Mouse (Mus musculus): ENCODE results near the gene Wrap53. TPM values are rescaled to one million over a fixed set of nuclear protein-coding genes. Genes with fewer than 3 reads are reported as not detected.

The Wrap53 gene
- polyA plus RNA-seq, 1 experiment from 2014 or later: 22.5 TPM

DNA sequence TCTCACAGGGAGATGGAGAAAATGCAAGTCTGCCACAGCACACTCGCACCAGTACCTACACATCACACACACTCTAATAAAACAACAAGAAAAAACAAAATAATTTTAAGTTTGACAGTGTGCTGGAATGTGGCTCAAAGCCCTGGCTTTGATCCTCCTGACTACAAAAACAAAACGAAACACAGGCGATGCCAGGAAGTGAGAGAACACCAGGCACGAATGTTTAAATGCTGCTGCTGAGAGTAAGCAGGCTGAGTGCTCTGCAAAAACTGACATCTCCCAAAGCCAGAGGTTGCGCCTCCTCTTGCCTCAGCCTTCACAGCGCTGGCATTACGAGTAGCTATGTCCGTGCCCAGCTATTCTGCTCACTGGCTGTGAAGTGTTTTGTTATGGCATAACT, 14.9 kb downstream of the Wrap53 start:
- no peak overlapping the region for H3K9ac ChIP-seq (replicated peaks; ENCODE audit: low read length)
- WGBS: 91% methylated on average over 8 of the region's 8 CpGs
- ATAC-seq (ENCODE audit: low FRiP score, low TSS enrichment): no peak
- peaks cover 17% of the 10 kb centered on the region for H3K4me1 ChIP-seq (ENCODE audit: control insufficient read depth, insufficient read depth, low read length)
- peaks cover 41% of the 10 kb centered on the region for H3K36me3 ChIP-seq (ENCODE audit: control insufficient read depth, insufficient read depth, low read length)
- DNase-seq: no peak
- H3K27me3 ChIP-seq (ENCODE audit: control insufficient read depth, insufficient read depth, low read length): no peaks in the 10 kb centered on the region
- no peaks in the 10 kb centered on the region for H3K9me3 ChIP-seq (ENCODE audit: control insufficient read depth, low read length)
- no peak overlapping the region for H3K27ac ChIP-seq (replicated peaks; ENCODE audit: low read depth, low read length)
- H3K4me3 ChIP-seq (replicated peaks; ENCODE audit: low read depth, low read length): no peak overlapping the region
- H3K4me2 ChIP-seq (ENCODE audit: low read length): no peak overlapping the region

DNA sequence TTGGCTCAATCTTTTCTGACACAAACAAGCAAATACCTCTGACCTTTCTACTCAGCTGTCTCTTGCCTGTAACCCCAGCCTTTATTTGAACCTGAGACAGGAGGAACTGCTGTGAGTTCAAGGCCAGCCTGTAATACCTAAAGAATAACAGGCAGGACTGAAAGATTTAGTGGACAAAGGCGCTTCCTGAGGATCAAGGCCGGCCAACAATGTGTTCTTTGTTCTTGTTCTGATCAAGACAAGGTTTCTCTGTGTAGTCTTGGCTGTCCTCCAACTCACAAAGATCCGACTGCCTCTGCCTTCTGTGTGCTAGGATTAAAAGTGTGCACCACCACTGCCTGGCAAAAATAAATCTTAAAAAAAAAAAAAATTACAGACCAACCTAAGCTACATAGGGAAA, 15.7 kb downstream of the Wrap53 start:
- 44% methylated on average over 3 of the region's 3 CpGs for WGBS
- no peaks in the 10 kb centered on the region for H3K9me3 ChIP-seq (ENCODE audit: control insufficient read depth, low read length)
- no peak overlapping the region for H3K27ac ChIP-seq (replicated peaks; ENCODE audit: low read depth, low read length)
- no peak for ATAC-seq (ENCODE audit: low FRiP score, low TSS enrichment)
- H3K9ac ChIP-seq (replicated peaks; ENCODE audit: low read length): no peak overlapping the region
- H3K27me3 ChIP-seq (ENCODE audit: control insufficient read depth, insufficient read depth, low read length): no peaks in the 10 kb centered on the region
- H3K4me2 ChIP-seq (ENCODE audit: low read length): no peak overlapping the region
- DNase-seq: no peak
- H3K4me1 ChIP-seq (ENCODE audit: control insufficient read depth, insufficient read depth, low read length): peaks cover 18% of the 10 kb centered on the region
- H3K4me3 ChIP-seq (replicated peaks; ENCODE audit: low read depth, low read length): no peak overlapping the region
- H3K36me3 ChIP-seq (ENCODE audit: control insufficient read depth, insufficient read depth, low read length): peaks cover 37% of the 10 kb centered on the region

DNA sequence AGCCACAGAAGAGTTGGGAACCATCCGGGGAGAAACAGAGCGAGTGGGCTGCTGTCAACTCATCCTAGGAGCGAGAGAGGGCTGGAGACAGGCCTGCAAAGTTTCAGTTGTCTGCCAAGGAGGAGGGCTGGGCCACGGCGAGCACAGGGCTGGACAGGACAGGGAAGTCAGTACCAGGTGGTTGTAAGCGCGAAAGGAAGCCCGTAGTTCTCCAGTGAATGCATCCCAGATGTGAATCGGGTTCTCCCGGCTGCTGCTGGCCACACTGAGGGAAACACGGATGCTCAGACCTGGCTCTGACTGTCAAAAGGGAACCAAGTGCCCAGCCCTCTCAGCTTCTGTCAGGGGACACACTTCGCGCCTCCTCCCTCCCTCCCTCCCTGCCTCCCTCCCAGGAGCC, 16.7 kb downstream of the Wrap53 start:
- H3K27ac ChIP-seq (replicated peaks; ENCODE audit: low read depth, low read length): no peak overlapping the region
- no peak for ATAC-seq (ENCODE audit: low FRiP score, low TSS enrichment)
- 93% methylated on average over 13 of the region's 13 CpGs for WGBS
- H3K9ac ChIP-seq (replicated peaks; ENCODE audit: low read length): no peak overlapping the region
- DNase-seq: no peak
- peaks cover 33% of the 10 kb centered on the region for H3K36me3 ChIP-seq (ENCODE audit: control insufficient read depth, insufficient read depth, low read length)
- no peak overlapping the region for H3K4me3 ChIP-seq (replicated peaks; ENCODE audit: low read depth, low read length)
- peaks cover 28% of the 10 kb centered on the region for H3K4me1 ChIP-seq (ENCODE audit: control insufficient read depth, insufficient read depth, low read length)
- H3K9me3 ChIP-seq (ENCODE audit: control insufficient read depth, low read length): no peaks in the 10 kb centered on the region
- no peaks in the 10 kb centered on the region for H3K27me3 ChIP-seq (ENCODE audit: control insufficient read depth, insufficient read depth, low read length)
- no peak overlapping the region for H3K4me2 ChIP-seq (ENCODE audit: low read length)

DNA sequence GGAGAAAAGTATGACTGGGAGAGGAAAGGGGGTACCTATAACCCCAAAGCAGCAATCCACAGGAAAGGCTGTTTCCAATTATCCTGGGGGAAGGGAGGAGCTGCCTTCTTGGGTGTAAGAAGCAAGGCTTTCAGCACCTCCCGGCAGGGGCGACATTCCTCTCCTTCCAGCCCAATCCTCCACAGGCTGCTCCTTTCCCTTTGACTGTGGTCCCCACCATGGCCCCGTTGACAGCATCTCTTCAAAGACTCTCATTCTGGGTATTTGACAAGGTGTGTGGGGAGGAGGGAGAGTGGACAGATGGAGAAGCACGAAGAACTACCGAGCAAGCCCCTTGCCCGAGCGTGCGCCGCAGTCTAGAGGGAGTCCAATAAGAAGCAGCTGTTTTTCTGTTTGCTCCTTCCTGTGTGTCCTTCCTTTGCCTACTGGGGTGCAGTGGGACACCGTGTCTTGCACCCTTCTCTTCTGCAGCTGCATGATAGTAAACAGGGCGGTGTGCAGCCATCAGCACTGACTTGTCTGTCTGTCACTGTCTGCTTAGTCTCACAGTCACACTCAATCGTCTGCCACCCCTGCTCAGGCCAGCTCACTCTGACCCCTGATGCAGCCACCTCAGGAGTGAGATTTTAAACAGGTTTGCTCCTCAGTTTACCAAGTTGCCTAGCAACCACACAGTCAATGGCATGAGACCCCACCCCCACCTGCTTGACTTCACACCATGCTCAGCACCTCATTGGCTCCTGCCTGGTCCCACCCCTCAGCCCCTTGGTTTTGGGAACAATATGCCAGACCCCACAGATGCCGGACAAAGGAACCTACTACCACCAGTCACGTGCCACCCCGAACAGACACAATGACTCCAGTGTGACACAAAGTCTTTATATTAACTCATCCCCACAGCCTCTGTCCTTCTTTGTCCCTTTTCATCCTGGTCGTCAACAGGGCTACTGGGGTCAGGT, 18.9 kb downstream of the Wrap53 start:
- peak overlapping the region; percentile 76 for H3K4me3 ChIP-seq (replicated peaks; ENCODE audit: low read depth, low read length)
- H3K4me1 ChIP-seq (ENCODE audit: control insufficient read depth, insufficient read depth, low read length): peaks cover 50% of the 10 kb centered on the region
- H3K4me2 ChIP-seq (ENCODE audit: low read length): peak overlapping the region; percentile 66
- H3K36me3 ChIP-seq (ENCODE audit: control insufficient read depth, insufficient read depth, low read length): peaks cover 34% of the 10 kb centered on the region
- H3K27ac ChIP-seq (replicated peaks; ENCODE audit: low read depth, low read length): peak overlapping the region; percentile 86
- WGBS: 12% methylated on average over 16 of the region's 16 CpGs
- peak; percentile 83 for DNase-seq
- peak; percentile 63; the same call in 1 of the 2 replicates for ATAC-seq (ENCODE audit: low FRiP score, low TSS enrichment)
- H3K27me3 ChIP-seq (ENCODE audit: control insufficient read depth, insufficient read depth, low read length): no peaks in the 10 kb centered on the region
- H3K9ac ChIP-seq (replicated peaks; ENCODE audit: low read length): peak overlapping the region; percentile 92
- H3K9me3 ChIP-seq (ENCODE audit: control insufficient read depth, low read length): no peaks in the 10 kb centered on the region

DNA sequence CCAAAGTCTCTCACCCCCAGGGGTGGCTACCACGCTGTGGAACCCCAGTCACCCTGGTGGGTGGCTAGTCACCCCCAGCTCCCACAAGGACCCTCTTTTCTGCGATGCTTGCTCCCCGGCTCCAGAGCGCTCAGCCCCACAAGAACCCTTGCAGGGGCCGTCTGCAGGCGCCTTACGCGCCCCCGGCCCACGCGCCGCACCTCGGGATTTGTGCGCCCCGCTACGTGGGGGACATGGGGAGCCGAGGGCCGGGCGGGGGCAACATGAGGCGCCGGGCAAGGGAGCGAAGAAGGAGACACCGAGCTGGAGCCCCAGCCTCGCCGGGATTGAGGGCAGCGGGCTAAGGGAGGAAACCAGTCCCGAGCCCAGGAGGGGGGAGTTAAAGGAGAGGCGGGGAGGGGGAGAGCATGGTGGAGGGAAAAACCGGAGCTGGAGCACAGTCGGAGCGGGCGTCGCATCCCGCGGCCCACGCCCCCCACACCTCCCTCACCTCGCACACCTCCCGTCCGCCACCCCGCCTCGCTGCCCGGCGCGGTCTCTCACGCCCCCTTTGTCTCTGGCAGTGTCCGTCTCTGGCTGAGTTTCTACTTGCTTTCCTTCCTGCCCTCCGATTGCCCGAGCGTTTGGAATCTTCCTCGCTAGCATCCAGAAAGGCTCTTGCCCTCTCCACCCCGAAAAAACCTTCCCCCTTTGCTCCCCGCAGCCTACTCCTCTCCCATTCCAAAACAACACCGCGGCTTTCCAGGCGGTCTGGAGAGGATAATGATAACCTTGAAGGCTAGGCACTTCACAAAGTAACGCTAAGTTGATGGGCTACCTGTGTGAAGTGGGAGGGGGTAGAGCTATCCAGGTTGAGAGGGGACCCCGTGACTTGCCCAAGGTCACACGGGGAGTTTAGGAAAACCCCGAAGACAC, 19.9 kb downstream of the Wrap53 start, which contains the start of gene Efnb3:
Efnb3 (minus strand) TSS at position 355 of the 915 bp plus-strand sequence.
- Histone ChIP-seq H3K9me3 (ENCODE audit: control insufficient read depth, low read length) (no peaks in the 10 kb centered on the region), H3K4me3 (replicated peaks; ENCODE audit: low read depth, low read length) (peak within 1 kb of the TSS; percentile 76), H3K4me2 (ENCODE audit: low read length) (peak within 1 kb of the TSS; percentile 66), H3K9ac (replicated peaks; ENCODE audit: low read length) (peak within 1 kb of the TSS; percentile 92), H3K27ac (replicated peaks; ENCODE audit: low read depth, low read length) (peak within 1 kb of the TSS; percentile 86), H3K27me3 (ENCODE audit: control insufficient read depth, insufficient read depth, low read length) (no peaks in the 10 kb centered on the region), H3K36me3 (ENCODE audit: control insufficient read depth, insufficient read depth, low read length) (peaks cover 38% of the 10 kb centered on the region), H3K4me1 (ENCODE audit: control insufficient read depth, insufficient read depth, low read length) (peaks cover 57% of the 10 kb centered on the region)
- ATAC-seq (ENCODE audit: low FRiP score, low TSS enrichment): peak; percentile 53
- peak; percentile 89 for DNase-seq
- 2% methylated on average over 58 of the region's 59 CpGs for WGBS

DNA sequence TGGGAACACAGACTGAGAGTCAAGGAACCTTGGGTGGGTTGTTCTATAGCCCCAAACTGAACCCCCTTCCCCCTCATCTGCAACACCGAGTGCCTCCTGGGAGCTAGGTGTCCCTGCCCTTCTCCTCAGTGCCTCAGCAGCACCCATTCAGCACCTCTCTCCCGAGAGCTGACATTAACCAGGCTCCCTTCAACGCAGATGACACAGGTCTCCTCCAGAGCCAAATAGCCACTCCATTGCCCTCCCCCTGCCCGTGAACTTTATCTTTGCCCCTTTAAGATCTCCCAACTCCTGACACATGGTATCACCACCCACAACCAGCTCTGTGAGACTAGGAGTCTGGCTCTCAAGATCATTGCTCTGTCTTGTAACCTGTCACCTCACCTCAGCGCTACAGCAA, 20.9 kb downstream of the Wrap53 start:
- WGBS: 8% methylated on average over 5 of the region's 5 CpGs
- H3K4me1 ChIP-seq (ENCODE audit: control insufficient read depth, insufficient read depth, low read length): peaks cover 63% of the 10 kb centered on the region
- ATAC-seq (ENCODE audit: low FRiP score, low TSS enrichment) (no peak), DNase-seq (no peak)
- H3K36me3 ChIP-seq (ENCODE audit: control insufficient read depth, insufficient read depth, low read length): peaks cover 41% of the 10 kb centered on the region
- no peaks in the 10 kb centered on the region for H3K9me3 ChIP-seq (ENCODE audit: control insufficient read depth, low read length)
- H3K4me2 ChIP-seq (ENCODE audit: low read length): peak overlapping the region; percentile 66
- H3K27me3 ChIP-seq (ENCODE audit: control insufficient read depth, insufficient read depth, low read length): no peaks in the 10 kb centered on the region
- peak overlapping the region; percentile 86 for H3K27ac ChIP-seq (replicated peaks; ENCODE audit: low read depth, low read length)
- peak overlapping the region; percentile 92 for H3K9ac ChIP-seq (replicated peaks; ENCODE audit: low read length)
- H3K4me3 ChIP-seq (replicated peaks; ENCODE audit: low read depth, low read length): peak overlapping the region; percentile 76

DNA sequence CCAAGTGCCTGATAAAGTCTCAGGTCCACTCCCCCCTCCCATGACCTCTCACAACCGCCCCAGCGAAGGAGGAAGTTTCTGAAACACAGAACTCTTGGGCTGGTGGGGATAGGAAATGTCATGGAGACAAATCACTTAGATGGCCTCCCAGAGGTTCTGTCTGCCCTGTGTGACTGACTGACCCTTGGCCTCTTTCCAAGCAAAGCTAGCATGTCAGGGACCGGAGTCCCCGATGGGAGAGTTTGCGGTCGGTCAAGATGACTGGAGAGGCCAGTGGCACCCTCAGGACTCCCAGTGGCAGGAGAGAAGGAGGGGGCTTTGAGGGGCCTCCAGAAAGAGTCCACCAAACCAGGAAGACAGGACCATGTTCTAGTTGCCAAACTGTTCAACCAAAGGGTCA, 21.3 kb downstream of the Wrap53 start:
- WGBS: 17% methylated on average over 6 of the region's 6 CpGs
- ATAC-seq (ENCODE audit: low FRiP score, low TSS enrichment): no peak
- H3K9ac ChIP-seq (replicated peaks; ENCODE audit: low read length): peak overlapping the region; percentile 92
- H3K27me3 ChIP-seq (ENCODE audit: control insufficient read depth, insufficient read depth, low read length): no peaks in the 10 kb centered on the region
- no peak for DNase-seq
- peaks cover 67% of the 10 kb centered on the region for H3K4me1 ChIP-seq (ENCODE audit: control insufficient read depth, insufficient read depth, low read length)
- H3K36me3 ChIP-seq (ENCODE audit: control insufficient read depth, insufficient read depth, low read length): peaks cover 44% of the 10 kb centered on the region
- H3K4me2 ChIP-seq (ENCODE audit: low read length): peak overlapping the region; percentile 66
- peak overlapping the region; percentile 76 for H3K4me3 ChIP-seq (replicated peaks; ENCODE audit: low read depth, low read length)
- 0 out of 2 replicates have a peak overlapping the region, but pooled peaks have one; percentile 86 for H3K27ac ChIP-seq (replicated peaks; ENCODE audit: low read depth, low read length)
- no peaks in the 10 kb centered on the region for H3K9me3 ChIP-seq (ENCODE audit: control insufficient read depth, low read length)

DNA sequence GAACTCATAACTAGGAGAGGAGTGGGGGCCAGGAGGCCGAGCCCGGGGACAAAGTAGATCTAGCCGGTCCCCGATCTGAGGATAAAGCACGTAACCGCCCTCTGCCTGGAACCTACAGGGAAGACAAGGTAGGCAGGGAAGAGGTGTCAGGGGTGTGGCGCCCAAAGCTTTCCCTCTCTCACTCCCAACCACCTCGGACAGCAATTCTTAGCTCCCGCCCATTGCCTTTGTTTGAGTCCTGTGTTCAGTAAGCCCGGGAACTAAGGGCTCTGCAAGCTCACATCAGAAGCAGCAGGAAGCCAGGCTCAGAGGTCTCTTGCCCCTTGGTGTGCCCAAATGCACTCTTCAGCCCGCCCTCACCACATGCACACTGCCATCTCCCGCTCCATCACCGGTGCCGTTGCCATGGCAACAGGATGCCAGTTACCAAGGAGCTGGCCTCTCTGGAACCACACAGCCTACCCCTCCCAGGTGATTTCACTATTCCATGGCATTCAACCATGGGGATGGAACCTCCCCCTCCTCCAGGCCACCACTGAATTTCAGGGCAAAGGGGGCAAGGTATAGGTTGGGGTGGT, 22.6 kb downstream of the Wrap53 start:
- Histone ChIP-seq H3K9ac (replicated peaks; ENCODE audit: low read length) (peak overlapping the region; percentile 92), H3K27ac (replicated peaks; ENCODE audit: low read depth, low read length) (peak overlapping the region; percentile 72), H3K9me3 (ENCODE audit: control insufficient read depth, low read length) (no peaks in the 10 kb centered on the region), H3K4me2 (ENCODE audit: low read length) (peak overlapping the region; percentile 66), H3K36me3 (ENCODE audit: control insufficient read depth, insufficient read depth, low read length) (peaks cover 37% of the 10 kb centered on the region), H3K27me3 (ENCODE audit: control insufficient read depth, insufficient read depth, low read length) (no peaks in the 10 kb centered on the region), H3K4me3 (replicated peaks; ENCODE audit: low read depth, low read length) (peak overlapping the region; percentile 76), H3K4me1 (ENCODE audit: control insufficient read depth, insufficient read depth, low read length) (peaks cover 80% of the 10 kb centered on the region)
- DNase-seq: peak; percentile 91
- WGBS: 6% methylated on average over 14 of the region's 14 CpGs
- ATAC-seq (ENCODE audit: low FRiP score, low TSS enrichment): no peak; the same call in 1 of the 2 replicates

All from midbrain, embryonic 14.5 days (tissue).